Mouse (Mus musculus) embryonic stem cell, embryonic (primary cell): Measurements from ENCODE around the gene Oprd1.

Experiments used
- CTCF ChIA-PET, 4 experiments: fragments of 300-600 bp in 2 of 4; fragments of 350-600 bp in 2 of 4; sonication (Branson Sonifier 250); formaldehyde crosslinking; loops; one replicate each; lab custom pipeline; 2022; ENCODE audit warnings: inconsistent platforms in 2 of 4; lab: Charles Lee
- POLR2A ChIA-PET, 4 experiments: fragments of 300-600 bp in 2 of 4; fragments of 350-600 bp in 2 of 4; sonication (Branson Sonifier 250); formaldehyde crosslinking; loops; one replicate each; lab custom pipeline; 2022; ENCODE audit warnings: antibody characterized with exemption in 4 of 4, inconsistent platforms in 1 of 4; lab: Charles Lee

Gene Oprd1

GRCm38 (mm10) chr4:132077445-132077844, 66.8 kb downstream of the Oprd1 start:
- ChIA-PET POLR2A (interaction anchor here (0.6 to 4.4 kb wide), 31 partner anchors 8 to 729 kb away, joined by 3 to 22 read pairs (median 4); partner anchors contain the start of genes Srsf4 (in 2 of the 4), Mecr (in 1 of the 4) and Ythdf2 (in 1 of the 4)), CTCF (interaction anchor here in 2 of 4 experiments (0.5 to 1.7 kb wide), 7 partner anchors 29 to 1827 kb away, joined by 3 to 6 read pairs (median 4); no protein-coding TSS in a partner anchor)

- ChIA-PET CTCF (interaction anchor here in 3 of 4 experiments (0.5 to 1.7 kb wide), 14 partner anchors 16 to 1828 kb away, joined by 3 to 10 read pairs (median 4); no protein-coding TSS in a partner anchor), POLR2A (interaction anchor here (0.6 to 4.4 kb wide), 55 partner anchors 9 to 951 kb away, joined by 3 to 22 read pairs (median 4); partner anchors contain the start of genes Srsf4 (in 2 of the 4), Mecr (in 1 of the 4), Taf12 (in 1 of the 4) and Ythdf2 (in 1 of the 4))
These were observed 67.5 kb downstream of the Oprd1 start for GRCm38 (mm10) chr4:132076480-132077405.

- POLR2A ChIA-PET: interaction anchor here in 3 of 4 experiments (0.6 to 4.4 kb wide), 44 partner anchors 8 to 1555 kb away, joined by 3 to 22 read pairs (median 4); partner anchors contain the start of genes Srsf4 (in 2 of the 3), Taf12 (in 1 of the 3) and Ythdf2 (in 1 of the 3)
These were observed 68.5 kb downstream of the Oprd1 start for GRCm38 (mm10) chr4:132075796-132076195.

GRCm38 (mm10) chr4:132074933-132075769, 69.1 kb downstream of the Oprd1 start, which contains the start of gene Epb41:
Epb41 (minus strand) TSS chr4:132075321.
- CTCF ChIA-PET: interaction anchor here (0.5 to 1.4 kb wide), 13 partner anchors 14 to 693 kb away, joined by 3 to 7 read pairs (median 3); partner anchors contain the start of gene Rpa2 (in 1 of the 4)
- POLR2A ChIA-PET: interaction anchor here in 3 of 4 experiments (0.6 to 4.4 kb wide), 57 partner anchors 9 to 1555 kb away, joined by 3 to 22 read pairs (median 4); partner anchors contain the start of genes Srsf4 (in 3 of the 3), Taf12 (in 1 of the 3) and Ythdf2 (in 1 of the 3)

More at GRCm38 (mm10) chr4:132075796-132076195, 68.5 kb downstream of the Oprd1 start:
- CTCF ChIA-PET: interaction anchor here in 3 of 4 experiments (1.0 to 1.4 kb wide), 5 partner anchors 26 to 159 kb away, joined by 3 to 7 read pairs (median 4); no protein-coding TSS in a partner anchor

GRCm38 (mm10) chr4:132074077-132074932, 70.0 kb downstream of the Oprd1 start, which contains the start of gene Gm10300:
Gm10300 (plus strand) TSS chr4:132074697.
- ChIA-PET POLR2A (interaction anchor here (0.7 to 4.4 kb wide), 51 partner anchors 8 to 439 kb away, joined by 3 to 22 read pairs (median 4); partner anchors contain the start of genes Srsf4 (in 3 of the 4) and Ythdf2 (in 1 of the 4)), CTCF (interaction anchor here (0.5 to 1.4 kb wide), 12 partner anchors 15 to 694 kb away, joined by 3 to 7 read pairs (median 3); partner anchors contain the start of gene Rpa2 (in 1 of the 4))

GRCm38 (mm10) chr4:132072946-132073345, 71.3 kb downstream of the Oprd1 start:
- CTCF ChIA-PET: interaction anchor here in 3 of 4 experiments (0.5 to 0.7 kb wide), 3 partner anchors 15 to 834 kb away, joined by 3 to 6 read pairs (median 3); no protein-coding TSS in a partner anchor
- POLR2A ChIA-PET: interaction anchor here (0.9 to 4.4 kb wide), 5 partner anchors 25 to 199 kb away, joined by 3 to 22 read pairs (median 3); partner anchors contain the start of gene Srsf4 (in 2 of the 4)

- CTCF ChIA-PET: interaction anchor here in 1 of 4 experiments (0.6 kb wide), 1 partner anchor 16 kb away, joined by 3 read pairs; no protein-coding TSS in a partner anchor
- POLR2A ChIA-PET: interaction anchor here in 2 of 4 experiments (0.9 to 1.3 kb wide), 4 partner anchors 8 to 168 kb away, joined by 3 read pairs; no protein-coding TSS in a partner anchor
These were observed 72.1 kb downstream of the Oprd1 start for GRCm38 (mm10) chr4:132072156-132072555.

- ChIA-PET CTCF (no interaction called here), POLR2A (interaction anchor here in 1 of 4 experiments (0.9 to 1.3 kb wide), 5 partner anchors 8 to 53 kb away, joined by 3 read pairs; no protein-coding TSS in a partner anchor)
These were observed 72.6 kb downstream of the Oprd1 start for GRCm38 (mm10) chr4:132071674-132072073.

- CTCF ChIA-PET: interaction anchor here in 1 of 4 experiments (0.5 kb wide), 1 partner anchor 35 kb away, joined by 3 read pairs; no protein-coding TSS in a partner anchor
- POLR2A ChIA-PET: interaction anchor here in 2 of 4 experiments (1.0 to 1.6 kb wide), 3 partner anchors 9 to 193 kb away, joined by 3 to 4 read pairs (median 3); no protein-coding TSS in a partner anchor
These were observed 76.4 kb downstream of the Oprd1 start for GRCm38 (mm10) chr4:132067938-132068235.

GRCm38 (mm10) chr4:132067112-132067937, 77.0 kb downstream of the Oprd1 start:
- ChIA-PET CTCF (interaction anchor here in 2 of 4 experiments (0.5 to 1.2 kb wide), 2 partner anchors 34 kb away, joined by 3 read pairs; no protein-coding TSS in a partner anchor), POLR2A (interaction anchor here in 2 of 4 experiments (1.0 to 1.6 kb wide), 3 partner anchors 9 to 193 kb away, joined by 3 to 4 read pairs (median 3); no protein-coding TSS in a partner anchor)

- ChIA-PET POLR2A (interaction anchor here in 3 of 4 experiments (0.8 to 1.6 kb wide), 7 partner anchors 9 to 203 kb away, joined by 3 to 6 read pairs (median 3); partner anchors contain the start of genes Epb41 (in 2 of the 3) and Gm10300 (in 2 of the 3)), CTCF (interaction anchor here in 2 of 4 experiments (0.6 to 1.5 kb wide), 4 partner anchors 33 to 226 kb away, joined by 3 read pairs; no protein-coding TSS in a partner anchor)
These were observed 78.0 kb downstream of the Oprd1 start for GRCm38 (mm10) chr4:132066101-132066773.

- ChIA-PET POLR2A (interaction anchor here in 3 of 4 experiments (1.2 to 1.5 kb wide), 4 partner anchors 9 to 204 kb away, joined by 3 to 6 read pairs (median 4); partner anchors contain the start of genes Epb41 (in 2 of the 3) and Gm10300 (in 2 of the 3)), CTCF (interaction anchor here in 1 of 4 experiments (0.6 to 1.5 kb wide), 3 partner anchors 33 to 226 kb away, joined by 3 read pairs; no protein-coding TSS in a partner anchor)
These were observed 78.7 kb downstream of the Oprd1 start for GRCm38 (mm10) chr4:132065578-132065977.

- ChIA-PET POLR2A (interaction anchor here in 2 of 4 experiments (1.1 to 3.0 kb wide), 2 partner anchors 10 kb away, joined by 3 to 9 read pairs; partner anchors contain the start of genes Gm10300 (in 2 of the 2) and Epb41 (in 1 of the 2)), CTCF (no interaction called here)
These were observed 79.7 kb downstream of the Oprd1 start for GRCm38 (mm10) chr4:132064550-132064949.
